Mouse (Mus musculus) left cerebral cortex, postnatal 14 days (tissue): Measurements from ENCODE around the gene Tbccd1. TPM values are rescaled to one million over a fixed set of nuclear protein-coding genes. Genes with fewer than 3 reads are reported as not detected.
A peak's percentile ranks its signal among the peaks of the same experiment; 100 is the strongest.

Experiments used
- DNase-seq, 2 experiments: peaks; one replicate each; pipeline ENCODE4 v3.0.0; 2021 to 2022; ENCODE audit warnings: low spot score in 2 of 2, mixed read lengths in 1 of 2
- intact Hi-C: fragments of 180-260 bp; cut with DNase I; formaldehyde crosslinking; loops from one replicate; pipeline ENCODE4 v1.15.1; 2025
- long read RNA-seq, 2 experiments: library from polyadenylated mRNA; stranded (forward); transcript quantifications; one replicate each; pipeline ENCODE4 v2.0.0; 2021
- total RNA-seq, 2 experiments: library from RNA; stranded (reverse); gene quantifications; 2 replicates each; pipeline ENCODE4 v1.2.3; 2021

Gene Tbccd1
- total RNA-seq = 10 to 100 TPM; 12.1 to 15.4 TPM
- long read RNA-seq, experiment 1, partial matches to known transcripts = 2 of 9 reads
- long read RNA-seq, experiment 1, other reads (novel, unspliced or antisense) = 4 of 9 reads
- long read RNA-seq, experiment 2, partial matches to known transcripts = 5 of 17 reads
- long read RNA-seq, experiment 2, other reads (novel, unspliced or antisense) = 8 of 17 reads

DNA sequence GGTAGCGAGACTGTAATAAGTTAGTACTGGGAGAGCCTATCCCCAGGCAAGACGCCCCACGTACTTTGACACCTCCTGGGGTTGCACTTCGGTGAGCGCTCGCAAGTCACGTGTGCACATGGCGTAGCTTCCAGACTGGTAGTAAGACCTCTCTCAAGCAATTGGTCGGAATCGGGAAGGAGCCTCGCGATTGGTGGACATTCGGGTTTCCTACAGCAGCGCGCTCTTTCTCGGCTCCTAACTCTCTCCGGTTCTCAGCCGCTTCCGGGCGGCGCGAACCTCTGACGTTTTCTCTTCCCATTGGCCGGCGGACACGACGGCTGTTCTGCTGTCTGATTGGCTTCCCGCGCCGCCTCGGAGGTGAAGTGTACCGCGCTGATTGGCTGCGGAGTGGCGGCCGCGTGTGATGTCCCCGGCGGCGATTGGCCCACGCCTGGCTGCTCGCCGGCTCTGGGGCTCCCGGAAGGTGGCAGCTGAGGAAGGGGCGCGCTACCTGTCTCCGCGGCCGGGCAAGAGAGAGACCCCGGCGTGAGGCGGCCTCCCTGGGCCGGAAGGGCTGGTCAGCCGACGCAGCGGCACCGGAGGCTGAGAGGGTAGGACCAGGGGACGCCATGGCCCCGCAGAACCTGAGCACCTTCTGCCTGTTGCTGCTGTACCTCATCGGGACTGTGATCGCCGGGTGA lies at the start of gene Tbccd1, which contains the start of gene Dnajb11:
Tbccd1 (minus strand) TSS at position 239 of the 683 bp plus-strand sequence.
Dnajb11 (plus strand) TSS at position 415 of the 683 bp plus-strand sequence.
- DNase-seq = peak; percentile 99 to 100
- intact Hi-C loops = no loop called here

DNA sequence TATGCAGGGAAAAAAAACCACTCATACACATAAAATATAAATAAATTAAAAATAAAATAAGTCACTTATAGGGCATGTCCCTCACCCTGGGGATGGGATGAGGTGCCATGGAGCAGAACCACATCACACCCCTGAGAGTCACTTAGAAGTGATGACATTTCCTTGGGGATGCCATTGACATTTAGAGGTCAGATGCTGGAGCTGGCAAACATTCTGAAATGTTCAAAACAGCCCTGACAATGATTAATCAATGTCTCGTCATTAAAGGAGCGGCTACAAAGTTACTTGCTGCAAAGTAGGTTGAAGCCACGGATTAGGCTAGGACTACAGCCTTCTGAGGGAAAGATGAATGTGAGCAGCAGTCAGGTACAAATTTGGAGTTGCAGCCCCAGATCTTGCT lies 43.9 kb upstream of the Tbccd1 start:
- no peak for DNase-seq
- intact Hi-C loops = no loop called here

DNA sequence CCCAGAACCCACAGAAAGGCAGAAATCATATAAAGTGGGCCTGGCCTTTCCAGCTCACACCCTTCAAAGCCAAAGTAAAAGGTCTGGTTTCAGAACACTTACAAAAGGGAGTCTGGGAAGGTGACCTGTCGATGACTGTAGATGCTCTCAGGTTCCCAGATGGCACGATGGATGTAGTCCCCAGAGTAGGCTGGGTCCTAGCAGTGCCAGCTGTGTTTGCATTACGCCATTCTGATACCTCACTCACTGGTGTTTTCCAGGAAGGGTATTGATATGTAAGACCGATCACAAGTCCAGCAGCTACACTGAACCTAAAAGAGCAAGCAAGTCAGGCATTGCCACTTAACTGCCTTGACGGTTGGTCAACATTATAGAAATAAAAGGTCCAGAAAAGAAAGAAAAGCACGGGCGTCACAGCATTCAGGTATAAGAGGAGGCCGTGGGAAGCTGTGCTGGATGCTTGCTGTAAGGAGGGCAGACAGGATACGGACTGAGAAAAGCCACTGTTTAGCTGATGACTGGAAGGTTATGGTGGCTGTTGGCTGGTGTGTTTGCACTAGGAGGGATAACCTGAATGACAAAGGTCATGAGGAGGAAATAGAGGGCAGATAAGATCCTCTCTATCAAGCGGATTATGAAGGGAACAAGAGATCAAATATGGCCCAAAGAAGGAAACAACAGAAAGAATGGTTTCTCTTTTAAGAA lies 42.5 kb upstream of the Tbccd1 start:
- intact Hi-C loops = no loop called here
- DNase-seq = no peak

DNA sequence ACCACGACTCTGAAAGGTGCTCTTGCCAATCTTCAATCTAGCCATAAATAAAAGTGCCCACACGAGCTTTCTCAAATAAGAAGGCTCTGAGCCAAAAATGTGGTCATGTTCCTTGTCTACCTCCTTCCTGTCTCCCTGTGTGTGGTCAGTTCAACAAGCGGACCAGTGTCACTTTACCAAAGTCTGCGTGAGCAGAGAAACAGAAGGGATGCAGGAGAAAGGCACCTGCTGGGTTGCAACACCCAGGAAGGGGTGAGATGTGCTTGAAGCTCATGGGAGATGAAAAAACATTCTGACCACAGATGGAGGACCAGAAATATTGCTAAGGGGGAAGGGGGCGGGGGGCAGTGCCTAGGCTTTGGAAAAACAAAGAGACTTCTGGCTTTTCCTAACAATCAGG lies 41.9 kb upstream of the Tbccd1 start:
- no peak for DNase-seq
- intact Hi-C loops = no loop called here

DNA sequence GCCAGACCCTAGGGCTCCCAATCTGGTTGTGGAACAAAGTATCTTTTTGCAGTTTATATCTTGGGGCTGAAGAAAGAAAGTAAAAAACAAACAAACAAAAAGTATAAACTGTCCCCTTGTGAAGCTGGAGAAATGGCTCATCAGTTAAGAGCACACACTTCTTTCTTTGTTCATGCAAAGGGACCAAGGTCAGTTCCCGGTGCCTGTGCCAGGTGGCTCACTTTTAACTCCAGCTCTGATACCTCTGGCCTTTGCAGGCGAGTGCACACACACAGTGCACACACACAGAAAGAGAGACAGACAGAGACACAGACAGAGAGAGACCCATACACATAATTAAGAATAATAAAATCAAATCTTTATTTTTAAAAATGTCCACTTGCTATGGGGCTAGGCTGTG lies 39.1 kb upstream of the Tbccd1 start:
- intact Hi-C loops = no loop called here
- no peak for DNase-seq

DNA sequence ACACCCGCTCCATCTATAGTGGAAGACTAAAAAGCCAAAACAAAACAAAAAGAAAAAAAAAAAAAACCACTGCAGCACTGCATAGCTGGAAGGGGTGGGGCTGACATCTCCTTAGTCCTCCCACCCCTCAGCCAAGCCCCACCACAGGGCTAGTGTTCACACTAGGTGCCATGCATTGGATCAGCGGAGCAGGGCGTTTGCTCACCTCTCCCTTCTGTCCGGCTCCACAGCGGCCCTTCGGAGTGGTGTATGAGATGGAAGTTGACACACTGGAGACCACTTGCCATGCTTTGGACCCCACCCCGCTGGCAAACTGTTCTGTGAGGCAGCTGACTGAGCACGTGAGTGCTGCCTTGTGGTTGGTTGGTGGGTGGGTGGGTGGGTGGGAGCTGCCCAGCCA lies 36.6 kb upstream of the Tbccd1 start:
- no peak for DNase-seq
- intact Hi-C loops = no loop called here

DNA sequence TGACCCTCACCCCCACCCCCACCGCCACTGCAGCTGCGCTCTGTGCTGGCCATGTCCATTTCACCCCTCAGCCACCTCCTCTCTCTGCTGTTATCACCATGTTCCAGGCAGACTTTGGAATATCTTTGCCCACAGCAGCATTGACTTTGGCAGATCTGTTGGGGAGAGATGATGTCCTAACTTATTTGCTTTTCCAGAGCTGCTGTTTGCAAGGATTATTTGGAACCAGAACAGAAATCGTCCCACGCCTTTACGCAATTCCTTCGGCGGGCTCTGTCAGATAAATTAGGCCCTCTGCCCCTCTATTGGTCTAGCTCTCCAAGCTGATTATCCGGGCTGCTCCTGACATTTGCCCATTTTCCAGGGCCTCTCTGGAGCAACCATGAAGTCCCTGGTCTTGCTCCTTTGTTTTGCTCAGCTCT lies 34.3 kb upstream of the Tbccd1 start:
- intact Hi-C loops = no loop called here
- no peak for DNase-seq

DNA sequence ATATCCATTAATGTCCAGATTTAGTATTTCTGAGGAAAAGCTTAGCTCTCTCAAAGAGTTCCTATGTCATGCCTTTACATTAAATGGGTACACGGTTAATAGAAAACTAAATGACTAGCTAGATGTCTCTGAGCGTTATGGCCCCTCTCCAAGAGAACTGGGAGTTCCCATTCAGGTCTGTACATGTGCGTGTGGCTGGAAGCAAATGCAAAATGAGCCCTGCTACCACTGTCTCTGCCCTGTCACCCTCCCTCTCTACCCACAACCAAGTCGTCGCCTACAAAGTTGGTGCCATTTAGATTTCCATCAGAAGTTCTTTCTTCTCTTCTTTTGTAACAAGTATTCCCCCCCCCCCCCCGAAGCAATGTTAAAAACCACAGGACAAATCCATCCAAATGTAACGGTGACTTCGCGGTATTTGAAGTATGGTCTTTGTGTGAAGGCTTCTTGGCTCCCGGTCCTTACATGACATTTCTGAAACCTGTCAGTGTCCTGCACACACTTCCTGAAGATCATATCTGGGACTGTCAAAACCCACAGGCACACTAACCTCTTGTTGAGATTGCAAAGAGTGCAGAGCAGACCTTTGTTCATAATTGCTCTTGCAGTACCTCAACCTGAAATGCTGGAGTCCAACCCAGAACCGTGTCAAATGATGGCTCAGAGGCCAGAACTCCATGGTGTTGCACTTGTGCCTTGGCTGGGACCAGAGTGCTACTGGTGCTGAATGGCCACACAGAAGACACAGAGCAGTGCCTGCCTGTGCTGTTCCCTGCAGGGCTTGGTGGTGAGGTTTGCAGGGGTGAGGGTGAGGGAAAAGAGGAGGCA lies 33.4 kb upstream of the Tbccd1 start, which contains the start of gene Ahsg:
Ahsg (plus strand) TSS at position 595 of the 828 bp plus-strand sequence.
- DNase-seq = no peak
- intact Hi-C loops = no loop called here

DNA sequence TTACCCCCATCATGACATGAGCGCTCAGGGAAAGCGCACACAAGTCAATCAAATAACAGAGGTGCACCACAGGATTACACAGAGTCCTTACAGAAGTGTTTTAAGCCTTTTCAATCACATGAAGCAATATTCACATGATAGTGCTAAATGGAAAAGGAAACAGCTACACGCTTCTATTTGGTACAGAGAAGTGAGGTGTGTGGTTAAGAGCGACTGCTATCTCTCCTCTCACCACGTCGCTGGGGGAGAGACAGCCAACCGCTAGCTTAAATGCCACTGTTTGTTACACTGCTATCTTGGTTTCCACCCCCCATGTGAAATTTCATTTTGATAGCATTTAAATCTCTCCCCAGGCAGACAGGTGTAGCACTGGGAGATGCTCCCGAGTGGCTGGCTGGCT lies 32.2 kb upstream of the Tbccd1 start:
- intact Hi-C loops = no loop called here
- DNase-seq = no peak

DNA sequence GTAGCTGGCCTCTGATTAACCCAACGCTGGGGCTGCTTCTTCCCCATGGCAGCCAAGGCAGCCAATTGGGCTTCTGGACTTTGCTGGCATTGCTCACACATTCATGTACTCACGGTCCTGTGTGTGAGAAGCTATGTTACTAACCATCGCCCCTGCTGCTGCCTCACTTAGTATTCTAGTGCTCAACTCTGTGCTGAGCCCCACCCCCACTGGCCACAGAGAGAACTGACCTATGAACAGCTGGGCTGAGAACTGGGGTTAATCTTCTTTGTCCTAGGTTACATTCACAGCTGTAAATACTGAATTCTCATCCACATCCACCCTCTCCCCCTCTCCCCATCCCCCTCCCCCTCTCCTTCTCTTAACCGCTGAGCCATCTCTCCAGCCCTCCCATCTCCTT lies 31.4 kb upstream of the Tbccd1 start:
- intact Hi-C loops = no loop called here
- DNase-seq = no peak

DNA sequence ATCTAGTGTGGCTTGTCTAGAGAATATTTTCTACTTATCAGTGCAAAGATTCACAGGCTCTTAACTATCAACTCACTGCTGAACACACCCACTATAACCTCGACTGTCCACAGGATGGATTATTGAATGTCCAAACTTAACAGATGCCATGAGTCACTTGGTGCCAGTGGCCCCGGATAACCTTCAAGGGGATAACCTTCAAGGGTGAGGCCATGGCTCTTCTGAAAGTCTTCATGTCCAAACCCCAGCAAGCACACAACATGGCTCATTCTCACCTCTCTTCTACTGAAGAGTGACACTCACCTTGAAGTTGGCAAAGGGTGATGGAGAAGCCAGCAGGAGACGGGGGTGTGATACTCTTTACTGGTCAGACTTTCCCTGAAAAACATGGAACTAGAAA lies 29.3 kb upstream of the Tbccd1 start:
- no peak for DNase-seq
- intact Hi-C loops = no loop called here

DNA sequence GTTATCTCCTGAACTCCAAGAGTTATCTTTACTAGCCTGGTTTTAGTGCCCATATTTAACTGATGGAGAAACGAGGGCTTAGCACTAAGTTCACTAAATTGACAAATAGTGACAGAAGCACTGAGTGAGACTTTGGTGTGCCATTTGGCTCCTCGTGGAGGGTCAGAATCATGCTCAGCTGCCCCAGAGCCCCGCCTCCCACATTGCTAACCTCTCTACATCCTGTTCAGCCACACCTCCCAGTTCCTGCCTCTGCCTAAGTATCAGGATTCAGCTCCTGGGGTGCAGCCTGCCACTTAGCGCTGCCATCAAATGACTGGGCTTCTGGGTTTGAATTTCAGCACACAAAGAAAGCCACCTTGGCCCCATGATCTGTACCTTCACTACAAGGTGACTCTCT lies 27.9 kb upstream of the Tbccd1 start:
- intact Hi-C loops = no loop called here
- no peak for DNase-seq

DNA sequence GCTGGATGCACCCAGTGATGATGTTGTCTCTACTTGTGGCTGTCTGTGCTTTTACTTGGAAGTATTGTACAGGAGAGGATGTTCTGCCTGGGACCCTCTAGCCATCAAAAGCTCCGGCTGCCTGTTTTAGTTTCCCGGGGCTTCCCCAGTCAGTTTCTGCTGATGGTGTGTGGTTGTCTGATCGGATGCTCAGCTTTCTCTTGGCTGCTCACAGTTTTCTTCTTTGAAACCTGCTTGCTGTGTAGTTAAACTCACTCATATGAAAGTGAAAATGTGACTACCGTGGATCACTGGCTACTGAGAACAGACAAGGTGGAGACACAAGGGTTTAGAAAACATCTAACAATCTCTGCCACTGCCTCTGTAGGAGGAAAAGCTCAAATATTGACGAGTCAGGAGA lies 26.0 kb upstream of the Tbccd1 start:
- intact Hi-C loops = no loop called here
- DNase-seq = no peak

DNA sequence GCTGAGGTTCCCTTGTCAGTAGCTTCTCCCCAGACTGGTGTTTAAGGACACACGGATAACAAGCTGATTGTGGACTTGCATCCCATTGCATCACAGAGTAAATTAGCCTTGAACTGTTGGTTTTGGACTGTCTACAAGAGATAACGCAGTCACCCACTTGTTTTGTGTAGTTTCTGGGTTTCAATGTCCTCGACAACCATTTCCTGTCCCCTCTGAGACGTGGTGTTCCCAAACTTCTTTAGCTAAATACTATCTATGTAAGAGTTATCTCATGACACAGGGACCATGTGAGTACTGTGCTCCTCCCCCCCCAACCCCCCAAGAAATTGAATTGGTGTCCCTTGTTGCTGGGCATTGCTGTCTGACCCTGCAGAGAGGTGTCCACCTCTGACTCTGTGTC lies 24.0 kb upstream of the Tbccd1 start:
- intact Hi-C loops = no loop called here
- DNase-seq = no peak

DNA sequence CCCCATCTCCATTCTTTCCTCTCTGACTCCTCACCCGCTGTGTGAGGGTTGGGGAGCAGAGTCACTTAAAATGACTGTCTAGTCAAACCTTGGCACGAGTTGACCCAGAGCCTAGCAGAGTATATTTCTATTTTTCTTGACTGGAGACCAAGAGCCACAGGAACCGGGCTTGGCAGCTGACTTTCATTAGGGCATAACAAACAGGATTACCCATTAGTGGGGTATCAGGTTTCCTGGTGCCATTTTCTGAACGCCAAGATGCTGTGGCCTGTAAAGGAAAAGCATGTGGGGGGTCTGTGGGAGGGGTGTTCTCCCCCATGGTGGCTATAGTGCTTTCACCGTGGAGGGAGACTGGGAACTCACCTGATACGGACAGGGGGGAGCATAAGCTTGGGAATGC lies 23.4 kb upstream of the Tbccd1 start:
- intact Hi-C loops = no loop called here
- no peak for DNase-seq

DNA sequence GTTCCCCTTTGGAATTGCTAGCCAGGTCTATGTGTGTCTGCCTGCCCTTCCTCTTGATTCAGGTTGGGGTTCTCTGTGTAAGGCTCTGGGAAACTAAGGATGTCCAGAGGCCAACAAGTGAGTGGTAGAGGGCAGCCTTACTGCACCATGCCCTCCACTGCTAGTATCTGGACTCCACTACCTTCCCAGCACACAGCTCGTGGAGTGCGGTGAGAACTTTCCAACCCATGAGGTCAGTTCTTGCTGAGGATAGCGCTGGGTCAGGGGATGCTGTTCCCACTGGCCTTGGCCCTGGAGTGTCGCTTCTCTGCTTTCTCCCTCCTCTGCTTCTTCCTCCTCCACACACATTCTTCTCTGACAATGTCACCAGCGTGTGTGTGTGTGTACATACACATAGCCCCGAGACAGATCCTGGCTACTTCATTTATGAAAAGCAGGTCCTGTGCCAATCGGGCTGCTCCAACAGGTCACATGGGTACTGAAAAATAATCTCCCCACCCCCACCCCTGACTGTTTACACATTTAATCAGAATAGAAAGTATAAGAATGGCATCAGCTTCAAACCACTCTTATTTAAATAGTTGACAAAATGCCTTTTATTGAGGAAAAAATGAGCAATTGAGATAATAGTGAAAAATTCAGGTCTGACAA lies 22.6 kb upstream of the Tbccd1 start:
- intact Hi-C loops = loop anchor here (5.0 to 10.0 kb wide), 2 partner anchors 72 to 235 kb away; partner anchors contain the start of gene Hrg
- no peak for DNase-seq

DNA sequence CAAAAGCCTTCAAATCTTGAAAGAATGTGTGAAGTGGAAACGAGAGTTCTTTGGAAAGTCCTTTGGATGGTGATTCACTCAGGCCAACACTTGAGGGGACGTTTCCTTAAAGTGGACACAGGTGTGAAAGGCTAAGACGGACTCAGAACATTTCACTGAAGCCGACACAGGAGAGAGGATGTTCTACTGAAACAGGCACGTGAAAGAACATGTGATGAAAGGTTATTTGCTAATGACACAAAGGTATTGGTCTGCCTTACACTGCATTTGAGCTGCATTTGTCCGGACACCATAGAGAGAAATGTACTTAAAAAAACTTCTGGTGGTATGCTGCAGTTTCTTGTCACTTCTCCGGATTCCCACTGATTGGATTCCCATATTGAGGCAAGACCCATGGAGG lies 21.2 kb upstream of the Tbccd1 start:
- intact Hi-C loops = loop anchor here (5.0 to 10.0 kb wide), 2 partner anchors 74 to 236 kb away; partner anchors contain the start of gene Hrg
- no peak for DNase-seq

DNA sequence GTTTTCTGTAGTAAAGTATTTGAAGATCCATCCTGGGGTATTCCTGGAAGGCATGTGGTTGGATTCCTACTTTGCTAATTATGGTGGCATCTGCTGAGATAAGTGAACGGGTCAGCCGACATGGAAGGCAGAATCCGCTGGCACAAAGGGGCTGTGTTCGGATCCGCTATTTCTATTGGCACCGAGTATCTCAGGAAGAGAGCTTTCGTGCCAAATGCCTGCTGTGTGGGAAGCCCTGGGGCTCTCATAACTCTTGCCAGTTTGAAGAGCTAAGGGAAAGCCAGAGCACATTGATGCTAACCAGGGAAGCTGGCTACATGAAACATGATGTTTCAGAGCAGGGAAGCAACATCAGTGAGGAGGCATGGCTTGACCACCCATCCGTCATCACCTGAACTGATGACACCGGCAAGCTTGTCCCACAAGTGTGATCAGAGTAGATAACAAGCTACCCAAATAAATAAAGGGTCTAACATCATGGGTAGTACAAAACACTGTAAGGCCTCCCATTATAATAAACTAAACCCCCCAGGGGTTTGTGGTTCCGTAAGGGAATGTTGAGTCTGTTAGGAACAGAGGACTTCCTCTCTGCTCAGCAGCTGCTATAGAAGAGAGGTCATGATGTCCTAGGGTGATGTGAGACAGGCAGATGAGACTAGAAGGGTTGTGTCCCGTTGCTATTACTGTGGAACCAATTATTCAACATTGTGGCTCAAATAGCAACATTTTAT lies 20.4 kb upstream of the Tbccd1 start:
- DNase-seq = peak in 1 of 2 experiments; percentile 7
- intact Hi-C loops = loop anchor here (2.0 to 10.0 kb wide), 3 partner anchors 74 to 259 kb away; partner anchors contain the start of gene Hrg
